Mouse (Mus musculus): ENCODE measurements around the gene Higd1b.

DNA sequence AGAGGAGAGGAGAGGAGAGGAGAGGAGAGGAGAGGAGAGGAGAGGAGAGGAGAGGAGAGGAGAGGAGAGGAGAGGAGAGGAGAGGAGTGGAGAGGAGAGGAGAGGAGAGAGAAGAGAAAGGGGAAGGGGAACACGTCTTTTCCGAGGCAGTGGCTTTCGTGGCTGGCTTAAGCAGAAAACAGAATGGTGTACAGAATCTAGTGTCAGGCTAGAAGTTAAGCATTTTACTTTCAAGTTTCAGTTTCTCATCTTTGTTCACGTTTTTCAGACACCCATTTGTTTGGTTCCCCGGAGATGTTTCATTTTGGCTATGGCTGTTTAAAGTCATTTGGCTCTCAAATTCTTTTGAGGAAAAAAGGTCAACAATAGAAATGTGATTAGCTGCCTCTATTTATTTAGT, 27.4 kb upstream of the Higd1b start:
- TF ChIP-seq CTCF (IDR thresholded peaks at IDR 0.05; ENCODE audit: extremely low read depth, insufficient read depth, low read length) (no peak), POLR2A (IDR thresholded peaks at IDR 0.05; ENCODE audit: extremely low read depth, insufficient read depth, low read length) (no peak)

Data from cortical plate, adult 2 months (tissue).